In genomic region chr17:90323674-90324073, GRCm38 (mm10) we compare ENCODE assay signal across 16 mouse cellular contexts.
"Had no signal": no experiment of that assay in that cellular context is flagged by ENCODE, and none has a peak within 500 bp of the region (broad histone marks: within the 10 kb centered on the region; RNA-seq: fewer than 3 reads in every experiment).

No protein-coding gene starts in this region.

- H3K9me3 ChIP-seq: limb, embryonic 15.5 days; liver, embryonic 12.5 days; lung, embryonic 15.5 days; midbrain, embryonic 15.5 days; stomach, embryonic 15.5 days had no signal

- H3K9ac ChIP-seq: limb, embryonic 15.5 days; liver, embryonic 12.5 days; lung, embryonic 15.5 days; midbrain, embryonic 15.5 days; stomach, embryonic 15.5 days had no signal

- H3K27ac ChIP-seq: kidney, postnatal 0 days; limb, embryonic 15.5 days; liver, embryonic 12.5 days; lung, embryonic 15.5 days; midbrain, embryonic 15.5 days; stomach, embryonic 15.5 days had no signal

- H3K27me3 ChIP-seq: limb, embryonic 15.5 days; liver, embryonic 12.5 days; lung, embryonic 15.5 days; midbrain, embryonic 15.5 days; stomach, embryonic 15.5 days had no signal

- H3K36me3 ChIP-seq: limb, embryonic 15.5 days; liver, embryonic 12.5 days; lung, embryonic 15.5 days; midbrain, embryonic 15.5 days; stomach, embryonic 15.5 days had no signal

- DNase-seq: kidney, adult 11 months; kidney, adult 9 months; kidney, postnatal 36 days; layer of hippocampus, adult 9-11 months; layer of hippocampus, postnatal 36 days; right cerebral cortex, postnatal 4 days; spleen, adult 18-20 months; thymus, adult 2 months; thymus, postnatal 25 days had no signal

- H3K4me3 ChIP-seq: limb, embryonic 15.5 days; liver, embryonic 12.5 days; lung, embryonic 15.5 days; midbrain, embryonic 15.5 days; stomach, embryonic 15.5 days had no signal

- H3K4me1 ChIP-seq: limb, embryonic 15.5 days; liver, embryonic 12.5 days; lung, embryonic 15.5 days; midbrain, embryonic 15.5 days; stomach, embryonic 15.5 days had no signal

- H3K4me2 ChIP-seq: limb, embryonic 15.5 days; liver, embryonic 12.5 days; lung, embryonic 15.5 days; midbrain, embryonic 11.5 days; midbrain, embryonic 15.5 days; stomach, embryonic 15.5 days had no signal

- ATAC-seq: liver, embryonic 12.5 days; midbrain, embryonic 15.5 days had no signal
